Mouse (Mus musculus): ENCODE data around the gene H2al2a.

- TF ChIP-seq CTCF (IDR thresholded peaks at IDR 0.05; ENCODE audit: control insufficient read depth, insufficient read depth, insufficient replicate concordance, low read depth, low read length) (no peak), POLR2A (IDR thresholded peaks at IDR 0.05; ENCODE audit: control insufficient read depth, low read depth, low read length) (no peak)
Observed at GRCm38 (mm10) chr2:18045781-18046181, 49.0 kb upstream of the H2al2a start.

Measured in testis, adult 2 months (tissue).